Mouse (Mus musculus): ENCODE data around the gene Amotl1.

The Amotl1 gene

DNA sequence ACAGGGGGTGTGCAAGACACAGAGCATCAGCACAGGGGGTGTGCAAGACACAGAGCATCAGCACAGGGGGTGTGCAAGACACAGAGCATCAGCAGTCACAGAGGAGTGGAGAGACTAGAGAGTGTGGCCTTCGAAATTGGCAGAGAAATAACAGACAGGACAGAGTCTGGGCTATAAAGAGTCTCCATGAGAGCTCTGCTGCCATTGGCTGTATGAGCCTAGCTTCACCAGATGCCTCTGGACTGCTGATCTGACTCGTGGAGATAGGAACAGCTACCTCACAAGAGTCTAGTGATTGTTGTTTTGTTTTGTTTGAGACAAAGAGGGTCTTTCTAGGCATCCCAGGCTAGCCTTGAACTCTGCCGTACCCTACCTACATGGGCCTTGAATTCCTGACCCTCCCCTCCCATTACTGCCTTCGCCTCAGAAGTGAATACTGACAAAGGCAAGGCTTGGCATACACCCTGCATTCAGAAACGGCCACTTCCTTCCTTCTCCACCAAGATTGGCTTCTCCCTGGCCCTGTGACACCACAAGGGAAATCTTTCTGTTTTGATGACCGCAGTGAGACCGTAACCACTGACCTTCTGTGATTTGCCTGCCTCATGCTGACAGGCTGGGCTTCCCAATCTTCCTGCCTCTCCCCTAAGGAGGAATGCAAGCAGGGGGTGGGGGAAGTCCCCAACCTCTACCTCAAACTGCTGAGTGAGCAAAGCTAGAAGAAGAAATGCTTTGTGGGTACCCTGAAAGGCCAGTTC, 3.4 kb downstream of the Amotl1 start:
- DNase-seq, result no peak

DNA sequence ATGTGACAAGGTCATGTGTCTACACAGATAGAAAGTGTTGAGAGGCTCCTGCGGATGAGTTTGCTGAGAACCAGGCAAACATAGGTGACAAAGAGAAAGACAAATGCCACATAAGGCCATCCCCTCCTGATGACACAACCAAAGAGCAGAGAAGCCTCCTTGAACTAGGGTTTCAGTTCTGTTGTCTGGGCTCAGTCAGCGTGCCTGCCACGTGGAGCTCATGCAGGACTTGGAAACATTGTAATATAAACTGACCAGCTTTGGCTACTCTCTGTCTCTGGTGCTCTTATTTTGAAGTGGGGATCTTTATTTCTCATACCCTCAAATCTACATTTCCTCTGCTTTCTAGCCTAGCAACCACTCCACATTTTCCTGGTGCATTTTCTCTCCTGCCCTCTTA, 8.6 kb downstream of the Amotl1 start:
- no peak for DNase-seq

DNA sequence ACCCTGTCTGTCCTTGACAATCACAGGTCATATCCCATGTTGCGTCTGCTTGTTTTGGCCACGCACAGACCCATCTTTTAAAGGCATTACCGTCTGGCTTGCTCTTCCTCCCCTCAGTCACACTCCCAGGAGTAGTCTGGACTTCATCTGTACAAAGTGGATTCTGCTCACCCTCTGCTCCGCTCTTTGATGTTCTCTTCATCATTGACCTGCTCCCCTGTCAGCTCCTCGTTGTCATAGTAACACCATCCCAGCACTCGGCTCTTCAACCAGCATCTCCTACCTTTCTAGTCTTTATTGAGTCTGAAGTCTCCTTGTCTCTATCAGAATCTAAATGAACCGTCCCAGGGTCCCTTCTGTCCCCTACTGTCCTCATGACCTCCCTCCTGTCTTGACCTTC, 9.3 kb downstream of the Amotl1 start:
- no peak for DNase-seq

DNA sequence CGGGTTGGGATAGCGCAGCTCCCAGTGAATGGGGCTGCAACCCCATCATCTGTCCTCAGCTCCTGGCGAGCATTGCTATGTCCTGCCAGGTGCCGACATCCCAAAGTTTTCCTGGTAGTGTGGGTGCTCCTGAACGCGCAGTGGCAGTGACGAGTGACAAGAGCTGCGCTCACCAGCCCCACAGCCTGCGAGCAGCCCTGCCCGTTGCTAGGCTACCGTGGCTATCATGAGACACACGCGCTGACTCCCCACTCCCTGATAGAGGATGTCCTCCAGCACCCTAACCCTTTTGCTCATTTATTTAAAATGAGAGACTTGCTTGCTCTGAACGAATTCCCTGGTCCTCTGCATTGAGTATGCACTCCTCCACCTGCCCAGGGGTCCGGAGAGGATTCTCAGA, 10.7 kb downstream of the Amotl1 start:
- no peak for DNase-seq

DNA sequence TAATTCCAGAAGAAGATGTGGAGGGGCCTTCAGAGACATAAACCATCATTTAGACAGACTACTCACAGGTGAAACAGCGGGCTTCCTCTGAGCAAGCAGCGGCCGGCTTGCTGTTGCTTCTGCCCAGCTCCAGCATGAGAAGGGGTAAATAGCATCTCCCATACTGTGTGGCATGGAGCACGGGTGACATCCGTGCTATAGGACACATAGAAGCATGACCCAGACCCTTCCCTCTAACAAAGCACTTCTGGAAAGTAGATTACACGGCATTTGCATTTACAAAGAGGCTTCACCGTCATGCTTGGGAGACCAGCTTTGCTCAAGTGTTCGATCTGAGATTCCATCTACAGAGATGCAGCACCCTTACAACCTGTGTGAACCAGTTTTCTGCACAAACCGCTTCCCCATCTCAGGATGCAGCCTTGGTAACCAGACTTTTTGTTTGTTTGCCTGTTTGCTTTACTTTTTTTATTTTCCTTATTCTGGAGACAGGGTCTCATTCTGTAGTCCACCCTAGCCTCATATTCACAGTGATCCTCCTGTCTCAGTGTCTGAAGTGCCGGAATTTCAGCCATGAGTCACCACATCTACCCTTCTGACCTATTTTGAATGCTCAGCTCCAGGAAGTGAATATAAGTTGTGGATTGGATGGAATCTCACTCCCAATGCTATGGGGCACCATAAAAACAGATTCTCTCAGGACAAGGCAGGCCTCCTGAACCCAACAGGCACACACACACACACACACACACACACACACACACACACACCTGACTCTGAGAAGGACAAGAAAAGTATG, 12.3 kb downstream of the Amotl1 start:
- DNase-seq, result no peak

DNA sequence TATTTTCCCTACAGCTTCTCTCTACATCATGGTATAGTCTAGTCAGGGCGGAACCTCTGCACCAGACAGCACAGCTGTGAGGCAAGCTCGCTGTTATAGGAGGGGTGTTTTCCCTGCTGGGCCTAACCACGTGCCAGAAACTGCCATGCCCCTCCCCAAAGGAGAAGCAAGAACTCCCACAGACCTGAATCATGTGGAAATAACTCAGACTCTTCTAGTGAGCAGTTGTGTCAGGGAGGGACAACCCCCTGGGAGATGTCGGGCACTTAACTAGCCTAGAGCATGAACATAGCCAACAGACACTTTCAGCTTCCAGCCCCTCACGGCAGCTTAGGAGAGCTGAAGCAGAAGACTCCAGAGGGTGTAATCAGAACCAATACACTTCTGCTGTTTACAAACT, 13.1 kb downstream of the Amotl1 start:
- DNase-seq, result no peak

DNA sequence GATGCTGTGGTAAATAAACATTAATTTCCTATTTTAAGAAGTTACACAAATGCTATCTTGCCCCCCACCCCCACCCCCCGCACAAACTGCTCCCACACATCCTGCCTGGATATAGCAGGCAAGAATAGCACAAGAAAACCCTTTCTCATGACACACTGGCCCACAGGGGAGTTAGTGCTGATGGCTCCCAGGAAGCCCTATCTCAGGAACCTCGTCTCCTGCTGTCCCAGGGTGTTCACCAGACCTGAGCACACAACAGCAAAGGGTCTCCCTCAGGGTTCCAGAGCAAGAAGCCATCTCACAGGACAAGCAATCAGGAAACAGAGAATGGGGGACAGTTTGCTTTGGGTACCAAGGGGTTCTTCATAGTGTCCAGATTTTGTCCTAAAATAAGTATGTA, 17.3 kb downstream of the Amotl1 start:
- no peak for DNase-seq

DNA sequence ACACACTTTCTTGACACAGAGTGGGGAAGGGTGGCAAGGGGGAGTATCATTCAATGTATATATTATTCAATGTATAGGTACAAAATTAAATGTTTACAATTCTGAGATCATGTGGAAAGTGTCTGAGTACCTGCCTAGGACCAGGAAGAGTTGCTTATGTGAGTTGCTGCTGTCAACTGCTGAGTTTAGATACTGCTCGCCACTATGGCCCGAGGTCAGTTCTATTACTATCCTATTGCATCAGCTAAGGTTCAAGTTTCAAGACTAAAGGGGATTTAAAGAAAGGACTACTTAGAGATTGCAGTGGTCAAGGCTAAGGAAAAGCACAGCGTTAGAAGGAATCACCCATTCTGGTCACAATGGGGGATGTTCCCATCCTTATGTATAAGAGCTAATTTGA, 18.9 kb downstream of the Amotl1 start:
- DNase-seq, result no peak

DNA sequence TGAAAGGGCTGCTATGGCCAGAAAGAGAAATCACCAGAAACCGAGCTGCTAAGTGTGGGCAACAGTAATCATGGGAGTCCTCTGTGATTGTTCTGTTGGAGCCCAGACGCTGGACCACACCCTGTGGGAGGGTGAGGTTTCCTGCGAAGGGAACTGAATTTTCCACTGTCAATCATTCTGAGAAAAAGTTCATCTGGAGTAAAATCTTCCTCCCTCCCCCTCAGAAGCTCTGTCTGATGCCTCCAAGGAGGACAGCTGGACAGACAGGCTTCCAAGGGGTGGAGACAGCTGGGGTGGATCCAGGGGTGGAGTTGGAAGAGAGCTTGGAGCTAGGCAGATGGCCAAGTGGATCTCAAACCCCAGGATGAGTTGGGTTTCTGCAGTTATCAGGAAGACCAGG, 19.8 kb downstream of the Amotl1 start:
- DNase-seq, result no peak

DNA sequence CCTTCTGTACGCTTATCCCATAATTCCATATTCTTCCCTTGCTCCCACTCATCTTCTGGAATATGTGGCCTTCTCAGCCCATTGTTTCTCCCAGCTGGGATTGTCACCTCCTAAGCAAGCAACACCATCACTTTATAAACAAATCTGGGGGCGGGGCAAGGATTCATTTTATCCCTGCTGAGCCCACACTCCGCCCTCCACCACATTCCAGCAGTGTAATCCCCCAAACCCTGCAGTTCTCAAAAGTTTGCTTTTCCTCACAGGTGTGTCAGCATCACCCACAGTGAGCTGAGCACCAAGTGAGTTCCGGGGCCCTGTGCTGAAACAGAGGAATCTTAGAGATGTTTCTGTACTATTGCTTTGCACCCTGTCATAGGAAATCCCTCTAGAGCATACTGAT, 20.9 kb downstream of the Amotl1 start:
- no peak for DNase-seq

DNA sequence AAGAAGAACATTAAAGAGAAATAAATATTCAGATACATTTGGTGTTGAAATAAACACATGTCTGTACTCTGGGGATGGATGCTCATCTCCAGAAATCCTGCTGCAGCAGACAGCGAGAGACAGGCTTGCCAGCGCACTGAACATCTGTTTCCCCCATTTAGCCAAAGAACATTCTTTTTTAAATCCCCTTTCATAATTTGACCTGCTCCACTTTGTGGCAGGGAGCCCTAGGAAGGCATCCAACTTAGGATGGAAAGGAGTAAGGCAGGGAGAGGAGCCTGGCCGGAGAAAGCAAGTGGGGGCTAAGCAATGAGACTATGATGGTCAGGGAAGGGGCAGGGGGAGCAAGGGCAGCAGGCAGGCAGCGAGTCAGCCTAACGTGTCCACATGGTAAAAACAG, 21.6 kb downstream of the Amotl1 start:
- DNase-seq, result no peak

DNA sequence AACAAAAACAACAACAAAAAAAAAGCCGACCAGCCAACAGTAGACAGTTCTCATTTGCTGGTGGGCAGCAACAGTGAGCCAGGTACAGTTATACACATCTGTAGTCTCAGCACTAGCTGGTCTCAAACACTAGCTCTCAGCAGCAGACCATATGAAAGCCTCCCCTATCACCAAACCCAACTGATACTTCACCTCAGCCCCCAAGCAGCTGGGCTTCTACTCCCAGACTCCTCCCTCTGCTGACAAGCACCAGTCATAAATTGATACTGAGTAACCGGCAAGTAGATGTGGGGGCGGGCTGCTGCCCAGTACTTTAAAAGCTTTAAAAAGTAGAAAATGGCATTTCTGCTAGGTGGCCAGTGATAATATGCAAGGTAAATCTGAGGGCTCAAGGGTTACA, 22.0 kb downstream of the Amotl1 start:
- DNase-seq, result no peak

DNA sequence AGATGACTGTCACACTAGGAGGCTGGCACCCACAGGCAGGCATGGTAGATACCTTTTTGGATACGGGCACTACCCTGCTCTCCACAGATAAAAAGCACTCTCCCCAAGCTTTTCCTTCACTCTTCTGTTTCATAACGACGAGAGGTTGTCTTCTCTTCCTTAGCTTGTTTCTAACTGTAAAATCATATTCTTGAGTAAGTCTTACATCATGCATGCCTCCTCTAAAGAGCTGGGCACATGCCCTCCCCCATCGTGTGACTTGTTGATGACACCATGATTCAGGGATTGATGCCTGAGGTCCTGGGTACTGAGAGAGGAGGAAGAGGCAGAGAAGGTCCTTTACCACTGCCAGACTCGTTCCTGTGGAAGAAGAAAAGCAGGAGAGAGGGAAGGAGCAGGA, 24.7 kb downstream of the Amotl1 start:
- DNase-seq, result no peak

DNA sequence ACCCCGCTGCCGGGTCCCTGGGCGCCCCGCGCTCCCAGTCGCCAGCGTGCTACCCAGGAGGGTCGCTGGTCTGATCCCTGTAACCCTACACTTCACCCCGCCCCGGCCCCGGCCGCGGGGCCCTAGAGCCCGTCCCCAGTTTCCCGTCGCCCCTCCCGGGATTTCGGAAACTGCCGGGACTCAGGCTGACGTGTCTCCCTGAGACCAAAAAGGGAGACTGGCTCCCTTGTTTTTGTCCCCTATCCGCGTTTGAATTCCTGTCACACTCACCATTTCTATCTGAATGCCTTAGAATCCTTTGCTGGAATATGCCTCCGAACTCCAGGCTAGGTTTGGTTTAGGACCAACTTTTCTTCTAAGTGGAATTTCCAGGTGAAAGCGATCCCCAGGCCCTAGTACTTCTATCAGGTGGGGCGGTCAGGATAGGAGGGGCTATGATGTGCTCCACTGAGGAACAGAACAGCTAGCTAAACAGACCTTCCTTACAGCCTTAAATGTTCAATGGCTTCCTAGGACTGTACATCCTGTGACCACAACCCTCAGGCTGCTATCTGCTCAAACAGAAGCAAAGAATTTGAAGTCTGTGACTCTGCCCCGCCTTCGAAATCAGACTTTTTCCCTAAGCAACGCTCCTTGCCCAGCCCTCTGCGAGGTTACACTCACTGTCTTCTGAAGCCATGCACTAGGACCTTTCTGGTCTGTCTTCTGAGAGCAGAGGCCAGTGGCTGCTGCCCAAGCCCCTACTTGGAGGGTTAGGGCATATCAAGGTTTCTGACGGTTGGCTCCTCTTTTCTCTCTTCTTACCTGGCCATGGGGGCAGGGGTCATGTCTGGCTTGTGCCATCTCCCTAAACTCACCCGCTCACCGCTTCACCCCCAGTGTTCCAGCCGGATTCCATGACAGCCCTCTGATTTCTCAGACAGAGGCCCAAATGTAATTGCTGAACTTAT, 29.6 kb downstream of the Amotl1 start:
- DNase-seq, result no peak

DNA sequence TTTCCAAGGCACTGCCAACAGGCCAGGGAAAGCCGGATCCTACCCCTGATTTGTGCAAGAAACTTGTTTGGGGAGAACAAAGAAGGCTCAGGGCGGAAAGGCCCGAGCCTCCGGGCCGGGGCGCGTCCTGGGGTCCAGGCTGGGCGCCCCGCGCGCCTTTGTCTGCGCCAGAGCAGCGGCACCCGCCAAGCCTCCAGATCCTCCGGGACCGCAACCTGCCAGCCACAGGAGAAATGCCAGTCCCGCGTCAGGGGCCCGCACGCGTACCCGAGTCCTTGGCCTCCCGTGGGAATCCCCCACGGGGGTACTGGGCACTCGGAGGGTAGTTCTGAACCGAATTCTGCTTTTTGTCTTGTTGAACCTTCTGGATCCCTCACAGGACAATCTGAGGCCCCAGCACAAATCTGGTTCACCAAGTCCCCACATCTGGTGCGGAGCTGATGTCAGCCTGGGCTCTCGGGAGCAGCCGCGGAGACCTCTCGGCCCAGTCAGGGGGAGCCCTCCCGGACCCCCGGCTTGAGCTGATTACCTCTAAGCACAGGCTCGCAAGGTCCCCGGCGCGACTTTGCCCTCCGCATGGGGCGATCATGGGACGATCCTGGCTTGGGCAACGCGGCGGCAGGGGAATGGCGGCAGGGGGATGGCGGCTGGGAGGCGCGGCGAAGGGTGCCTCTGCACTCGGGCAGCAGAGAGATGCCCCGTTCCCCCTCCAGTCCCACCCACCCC, 30.5 kb downstream of the Amotl1 start:
- peak; percentile 20 for DNase-seq

DNA sequence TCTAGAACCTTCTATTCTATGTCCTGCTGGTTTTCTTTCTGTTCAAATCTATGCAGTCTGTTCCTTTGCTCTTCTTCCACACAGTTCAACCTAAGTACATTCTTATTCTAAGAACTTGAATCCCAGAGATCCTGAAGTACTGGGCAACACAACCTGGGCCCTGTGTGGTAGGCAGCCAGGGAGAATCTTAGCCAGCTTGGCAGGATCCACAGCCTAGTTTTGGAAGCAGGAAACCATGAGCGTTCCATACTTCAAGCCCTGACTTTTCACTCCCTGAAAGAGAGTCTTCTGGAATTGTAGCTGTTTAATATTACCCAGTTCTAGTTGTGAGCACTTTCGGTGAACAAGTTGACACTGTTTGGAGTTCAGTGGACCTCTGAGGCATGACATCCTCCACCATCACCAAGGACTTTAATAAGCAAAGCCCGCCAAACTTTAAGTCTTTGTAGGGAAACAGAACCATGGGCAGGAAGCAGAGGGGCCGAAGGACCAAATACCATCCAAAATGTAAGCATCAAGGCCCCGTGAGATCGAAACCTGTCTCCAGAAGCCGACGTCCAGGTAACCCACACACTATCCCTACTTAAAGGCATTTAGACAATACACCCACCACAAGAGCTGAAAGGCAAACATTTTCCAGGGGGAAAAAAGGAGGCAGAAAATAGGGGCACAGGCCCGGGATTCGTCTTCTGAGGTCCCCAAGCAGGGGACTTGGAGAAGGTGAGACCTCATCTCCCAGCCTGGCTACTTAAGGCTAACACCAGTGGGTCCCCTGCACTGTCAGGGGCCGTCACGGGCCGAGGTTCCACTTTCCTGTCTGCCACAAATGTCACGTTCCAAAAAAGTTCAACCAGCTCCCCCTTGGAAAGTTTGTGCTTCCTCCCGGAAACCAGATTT, 31.3 kb downstream of the Amotl1 start:
- DNase-seq, result no peak

DNA sequence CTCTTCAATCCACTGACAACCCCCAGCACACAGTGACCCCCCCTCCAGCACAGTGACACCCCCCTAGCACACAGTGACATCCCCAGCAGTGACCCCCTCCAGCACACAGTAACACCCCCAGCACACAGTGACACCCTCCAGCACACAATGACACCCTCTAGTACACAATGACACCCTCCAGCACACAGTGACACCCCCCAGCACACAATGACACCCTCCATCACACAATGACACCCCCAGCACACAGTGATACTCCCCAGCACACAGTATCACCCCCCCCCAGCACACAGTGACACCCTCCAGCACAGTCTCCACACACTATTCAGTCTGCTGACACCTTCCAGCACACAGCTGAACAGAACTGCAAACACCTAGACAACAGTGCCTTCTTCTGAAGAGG, 32.3 kb downstream of the Amotl1 start:
- DNase-seq, result no peak

DNA sequence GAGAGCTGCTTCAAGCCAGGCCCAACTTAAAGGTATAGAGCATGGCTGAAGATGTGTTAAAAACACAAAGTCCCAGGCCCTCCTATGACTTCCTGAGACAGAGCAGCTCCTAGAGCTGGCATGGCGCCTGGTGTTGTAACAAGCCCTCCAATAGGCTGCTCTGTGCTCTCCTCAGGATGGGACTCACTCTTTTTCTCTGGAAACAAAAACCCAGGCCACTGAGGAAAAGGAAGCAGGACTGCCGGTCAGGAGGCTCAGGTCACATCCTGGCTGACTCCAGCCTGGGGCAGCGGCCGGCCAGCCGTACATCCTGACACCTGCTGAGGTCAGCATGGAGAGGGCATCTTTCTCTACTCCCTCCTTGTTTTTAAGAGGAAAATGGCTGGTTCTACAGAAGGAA, 36.3 kb downstream of the Amotl1 start:
- no peak for DNase-seq

DNA sequence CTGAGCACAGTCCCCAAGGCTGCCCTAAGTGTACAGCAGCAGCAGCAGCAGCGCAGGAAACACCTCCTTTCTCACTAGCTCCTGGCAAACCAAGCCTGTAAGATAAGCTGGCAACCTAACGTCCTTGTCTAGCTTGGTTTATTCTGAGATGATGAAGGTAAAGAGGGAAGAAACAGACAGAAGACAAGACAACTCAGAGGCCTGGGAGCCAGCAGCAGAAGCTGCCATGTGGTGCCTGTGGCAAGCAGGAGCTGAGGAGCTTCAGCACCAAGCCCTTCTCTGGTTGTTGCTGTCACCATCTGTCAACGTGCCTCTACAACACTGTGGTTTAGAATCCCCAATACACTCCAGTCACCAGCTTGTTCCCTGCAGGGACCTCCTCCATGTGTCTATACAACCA, 37.4 kb downstream of the Amotl1 start:
- DNase-seq, result no peak

DNA sequence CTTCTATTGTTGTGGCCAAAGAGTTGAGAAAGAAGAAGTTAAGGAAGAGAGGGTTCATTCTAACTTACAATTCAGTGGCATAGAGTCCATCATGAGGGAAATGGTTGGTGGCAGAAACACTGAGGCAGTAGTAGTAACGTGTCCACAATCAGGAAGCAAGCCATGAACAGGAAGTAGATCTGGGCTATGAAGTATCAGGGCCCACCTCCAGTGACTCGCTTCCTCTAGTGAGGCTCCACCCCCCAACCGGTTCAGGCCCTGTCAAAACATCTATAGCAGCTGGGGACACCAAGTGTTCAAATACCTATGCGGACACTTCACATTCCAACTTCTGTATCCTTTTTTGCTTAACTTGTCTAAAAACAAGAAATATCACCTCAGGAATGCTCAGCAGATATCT, 38.9 kb downstream of the Amotl1 start:
- DNase-seq, result no peak

DNA sequence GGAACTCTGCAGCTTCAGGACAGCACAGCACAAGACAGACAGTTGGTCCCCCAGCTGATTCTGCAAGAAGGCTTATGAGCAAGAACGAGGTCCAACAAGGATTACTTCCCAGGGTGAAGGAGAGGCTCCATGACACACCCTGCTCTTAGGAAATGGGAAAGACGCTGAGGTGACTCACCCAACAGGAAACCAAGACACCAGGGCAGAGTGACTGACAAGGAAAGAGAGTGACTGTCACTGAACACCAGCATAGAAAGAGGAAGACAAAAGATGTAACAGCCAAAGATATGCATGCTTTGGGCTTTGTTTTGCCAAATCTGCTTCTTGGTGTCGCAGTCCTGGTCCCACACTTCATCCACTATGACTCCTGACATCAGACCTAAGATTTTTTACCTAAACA, 40.5 kb downstream of the Amotl1 start:
- DNase-seq, result no peak

DNA sequence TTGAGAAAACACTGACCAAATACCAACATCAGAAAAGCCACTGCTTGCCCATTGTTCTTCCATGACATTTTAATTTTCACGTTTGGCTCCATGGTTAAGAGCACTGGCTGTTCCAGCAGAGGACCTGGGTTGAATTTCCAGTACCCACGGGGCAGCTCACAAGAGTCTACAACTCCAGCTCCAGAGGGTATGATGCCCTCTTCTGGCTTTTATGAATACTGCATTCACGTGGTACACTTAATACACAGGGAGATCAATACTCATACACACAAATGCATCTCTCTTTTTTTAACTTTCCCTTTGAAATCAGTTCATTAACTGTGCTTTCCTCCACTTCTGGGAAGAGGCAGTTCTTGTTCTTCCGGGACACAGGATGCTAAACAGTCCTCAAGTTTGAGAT, 41.4 kb downstream of the Amotl1 start:
- no peak for DNase-seq
